Mouse (Mus musculus) hindbrain, embryonic 15.5 days (tissue): ENCODE measurements around the gene Mrps23. TPM values are rescaled to one million over a fixed set of nuclear protein-coding genes. Genes with fewer than 3 reads are reported as not detected.
A peak's percentile ranks its signal among the peaks of the same experiment; 100 is the strongest.

Experiments
- ATAC-seq: fragments of 200-750 bp; cut with Nextera tagmentation; 2 replicates; pipeline ENCODE4 v1.8.0; 2017; ENCODE audit warnings: low read depth, moderate number of reproducible peaks, moderate TSS enrichment; ENCODE audit not compliant: low FRiP score
- H3K27ac ChIP-seq: fragments of 300-500 bp; sonication (generic); replicated peaks from 2 replicates; pipeline ENCODE4 v1.5.1; 2015; ENCODE audit warnings: mild to moderate bottlenecking, inconsistent platforms
- H3K27me3 ChIP-seq: fragments of 300-500 bp; sonication (generic); 2 replicates; pipeline ENCODE4 v1.6.1; 2015; ENCODE audit warnings: control low read depth, inconsistent platforms
- H3K36me3 ChIP-seq: fragments of 300-500 bp; sonication (generic); 2 replicates; pipeline ENCODE4 v1.6.1; 2015; ENCODE audit warnings: control low read depth, inconsistent platforms
- H3K4me1 ChIP-seq: fragments of 300-500 bp; sonication (generic); replicated peaks from 2 replicates; pipeline ENCODE4 v1.6.1; 2015; ENCODE audit warnings: control low read depth, inconsistent platforms
- H3K4me2 ChIP-seq: fragments of 300-500 bp; sonication (generic); 2 replicates; pipeline ENCODE4 v1.6.1; 2015; ENCODE audit warnings: moderate library complexity, mild to moderate bottlenecking, inconsistent platforms
- H3K4me3 ChIP-seq: fragments of 300-500 bp; sonication (generic); 2 replicates; pipeline ENCODE4 v1.5.1; 2015; ENCODE audit warnings: mild to moderate bottlenecking, inconsistent platforms
- H3K9ac ChIP-seq: fragments of 300-500 bp; sonication (generic); 2 replicates; pipeline ENCODE4 v1.6.1; 2015; ENCODE audit warnings: inconsistent platforms
- H3K9me3 ChIP-seq: fragments of 300-500 bp; sonication (generic); 2 replicates; pipeline ENCODE4 v1.6.1; 2016; ENCODE audit warnings: control low read depth, inconsistent platforms
- WGBS: fragments of 180-500 bp; shearing (Covaris S2); methylation state at CpG from one replicate; pipeline ENCODE4 v1.1.7; 2015; 5-methylcytosine and 5-hydroxymethylcytosine counted together
- polyA plus RNA-seq: library from polyadenylated mRNA; unstranded; fragments of >200 nt; fragmentation: Nextera tagmentation; extraction: Ambion mirVana; gene quantifications from 2 replicates; pipeline ENCODE4 v1.2.1, GENCODE M21; 2015

The Mrps23 gene
- polyA plus RNA-seq, 1 experiment from 2014 or later: 61.7 TPM

DNA sequence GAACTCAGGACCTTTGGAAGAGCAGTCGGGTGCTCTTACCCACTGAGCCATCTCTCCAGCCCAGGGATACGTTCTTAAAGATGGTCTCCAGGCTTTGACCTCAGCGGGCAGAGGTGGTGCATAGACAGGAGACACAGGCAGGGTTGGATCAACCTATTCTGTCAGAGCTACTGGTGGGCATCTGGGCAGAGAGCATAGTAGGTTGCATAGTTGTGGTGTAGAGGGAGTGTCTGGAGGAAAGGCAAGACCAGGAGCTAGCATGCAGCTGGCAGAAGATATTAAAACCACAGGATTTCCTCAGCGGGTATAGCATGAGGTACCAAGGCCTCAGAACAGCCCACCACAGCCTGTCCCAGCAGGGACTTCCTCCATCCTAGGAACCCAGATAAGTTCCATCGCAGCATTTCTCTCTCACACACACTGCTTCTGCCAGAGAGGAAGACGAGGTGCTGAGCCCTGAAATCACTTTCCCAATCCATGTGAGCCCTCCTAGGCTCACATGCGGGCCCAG is 39.9 kb upstream of the Mrps23 start:
- Histone ChIP-seq H3K36me3 (no peaks in the 10 kb centered on the region), H3K9ac (0 out of 2 replicates have a peak overlapping the region, but pooled peaks have one; percentile 27), H3K27ac (0 out of 2 replicates have a peak overlapping the region, but pooled peaks have one; percentile 42), H3K9me3 (no peaks in the 10 kb centered on the region), H3K4me2 (no peak overlapping the region), H3K4me3 (no peak overlapping the region), H3K4me1 (peaks cover 47% of the 10 kb centered on the region), H3K27me3 (no peaks in the 10 kb centered on the region)
- WGBS: 80% methylated on average over 7 of the region's 7 CpGs
- no peak for ATAC-seq

DNA sequence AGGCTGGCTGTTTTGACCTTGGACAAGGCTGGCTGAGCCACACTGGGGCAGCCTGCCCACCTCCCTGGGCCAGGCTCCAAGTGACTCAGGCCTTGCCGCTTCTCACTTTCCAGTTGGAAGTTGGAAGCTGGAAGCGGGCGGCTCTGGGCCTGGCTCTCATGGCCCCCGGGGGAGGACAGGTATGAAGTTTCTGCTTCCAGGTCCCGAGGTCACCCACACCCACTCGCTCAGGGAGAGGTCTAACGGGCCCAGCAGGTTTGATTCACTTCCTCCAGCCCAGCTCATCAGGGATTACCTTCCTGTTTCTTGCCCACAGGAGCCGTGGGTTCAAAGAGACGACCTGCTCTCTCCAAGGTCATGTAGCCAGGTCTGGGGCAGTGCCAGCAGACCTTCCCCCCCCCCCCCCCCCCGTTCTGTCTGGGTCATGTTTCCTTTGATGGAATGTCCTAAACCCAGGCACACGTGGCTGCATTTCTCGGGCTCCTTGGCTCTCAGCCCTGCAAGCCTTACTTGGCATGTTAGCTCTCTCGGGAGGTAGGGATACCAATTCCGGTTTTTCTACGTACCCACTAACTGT is 39.3 kb upstream of the Mrps23 start:
- ATAC-seq: no peak
- H3K9me3 ChIP-seq: no peaks in the 10 kb centered on the region
- no peak overlapping the region for H3K4me2 ChIP-seq
- H3K36me3 ChIP-seq: no peaks in the 10 kb centered on the region
- H3K27me3 ChIP-seq: no peaks in the 10 kb centered on the region
- H3K27ac ChIP-seq: 0 out of 2 replicates have a peak overlapping the region, but pooled peaks have one; percentile 42
- 0 out of 2 replicates have a peak overlapping the region, but pooled peaks have one; percentile 27 for H3K9ac ChIP-seq
- peaks cover 47% of the 10 kb centered on the region for H3K4me1 ChIP-seq
- 54% methylated on average over 15 of the region's 15 CpGs for WGBS
- H3K4me3 ChIP-seq: no peak overlapping the region

GRCm38 (mm10) chr11:88165683-88166364 is 38.4 kb upstream of the Mrps23 start:
- no peak overlapping the region for H3K4me2 ChIP-seq
- H3K4me1 ChIP-seq: peaks cover 38% of the 10 kb centered on the region
- no peaks in the 10 kb centered on the region for H3K9me3 ChIP-seq
- H3K4me3 ChIP-seq: no peak overlapping the region
- no peak overlapping the region for H3K9ac ChIP-seq
- H3K36me3 ChIP-seq: no peaks in the 10 kb centered on the region
- peak overlapping the region; percentile 7; the same call in 1 of the 2 replicates for H3K27ac ChIP-seq
- WGBS: 67% methylated on average over 10 of the region's 10 CpGs
- ATAC-seq: no peak
- H3K27me3 ChIP-seq: no peaks in the 10 kb centered on the region

DNA sequence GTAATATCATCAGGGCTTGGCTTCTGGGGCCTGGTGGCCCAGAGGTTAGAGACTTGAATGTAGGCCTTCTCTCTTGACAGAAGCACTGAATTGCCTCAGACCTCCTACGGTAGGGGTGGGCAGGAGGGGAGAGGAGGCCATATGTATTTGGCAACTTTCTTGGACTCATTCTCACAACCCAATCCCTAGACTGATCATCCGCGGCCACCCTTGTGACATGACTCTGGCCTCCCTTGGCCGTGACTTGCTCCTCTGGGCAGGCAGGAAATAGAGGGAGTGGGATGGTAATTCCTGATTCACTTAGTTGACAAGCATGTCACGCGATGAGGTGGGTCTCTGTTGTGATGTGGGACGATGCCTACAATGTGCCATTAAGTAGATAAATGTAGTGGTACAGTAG is 37.7 kb upstream of the Mrps23 start:
- Histone ChIP-seq H3K36me3 (no peaks in the 10 kb centered on the region), H3K4me2 (no peak overlapping the region), H3K4me3 (no peak overlapping the region), H3K27ac (no peak overlapping the region), H3K27me3 (no peaks in the 10 kb centered on the region), H3K9ac (no peak overlapping the region), H3K9me3 (no peaks in the 10 kb centered on the region), H3K4me1 (peaks cover 33% of the 10 kb centered on the region)
- WGBS: 87% methylated on average over 7 of the region's 7 CpGs
- ATAC-seq: no peak

DNA sequence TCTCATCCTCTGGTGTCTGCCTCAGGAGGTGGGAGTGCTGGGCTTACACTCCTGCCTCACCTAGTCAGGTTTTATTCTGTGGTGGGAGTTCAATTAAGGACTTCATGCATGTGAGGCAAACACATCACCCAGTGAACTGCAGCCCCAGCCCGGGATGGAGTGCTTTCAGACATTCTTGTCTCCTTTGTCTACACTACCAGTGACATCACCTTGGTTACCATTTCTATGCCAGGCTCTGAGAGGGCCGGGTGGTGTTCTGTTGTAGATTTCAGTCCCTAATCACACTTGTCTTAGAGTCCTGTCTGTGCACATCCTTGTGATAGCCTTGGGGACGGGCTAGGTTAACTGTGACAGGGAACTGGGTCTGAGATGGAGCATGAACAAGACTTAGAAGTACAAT is 35.6 kb upstream of the Mrps23 start:
- WGBS: 25% methylated on average over 3 of the region's 3 CpGs
- Histone ChIP-seq H3K9me3 (no peaks in the 10 kb centered on the region), H3K36me3 (no peaks in the 10 kb centered on the region), H3K27me3 (no peaks in the 10 kb centered on the region), H3K27ac (no peak overlapping the region), H3K9ac (no peak overlapping the region), H3K4me3 (no peak overlapping the region), H3K4me1 (peaks cover 43% of the 10 kb centered on the region), H3K4me2 (no peak overlapping the region)
- ATAC-seq: no peak

DNA sequence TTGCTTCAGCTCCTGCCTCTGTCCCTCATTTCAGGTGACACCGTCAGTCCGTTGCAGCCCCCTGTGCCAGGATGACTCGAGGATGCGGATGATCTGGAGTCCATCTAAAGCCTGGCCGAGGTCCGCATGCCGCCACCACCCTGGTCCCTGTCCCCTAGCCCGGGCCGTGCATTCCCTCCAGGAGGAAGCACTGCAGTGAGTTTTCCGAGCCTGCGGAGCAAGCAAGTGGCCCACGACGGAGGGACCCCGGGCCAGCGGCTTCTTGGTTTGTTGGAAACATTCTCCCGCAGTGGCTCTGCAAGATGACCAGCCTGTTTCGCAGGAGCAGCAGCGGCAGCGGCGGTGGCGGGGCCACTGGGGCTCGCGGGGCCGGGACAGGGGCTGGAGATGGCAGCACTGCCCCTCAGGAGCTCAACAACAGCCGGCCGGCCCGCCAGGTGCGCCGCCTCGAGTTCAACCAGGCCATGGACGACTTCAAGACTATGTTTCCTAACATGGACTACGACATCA is 34.6 kb upstream of the Mrps23 start:
- ATAC-seq: no peak
- 26% methylated on average over 32 of the region's 32 CpGs for WGBS
- Histone ChIP-seq H3K9ac (no peak overlapping the region), H3K4me3 (no peak overlapping the region), H3K4me2 (no peak overlapping the region), H3K27me3 (no peaks in the 10 kb centered on the region), H3K9me3 (no peaks in the 10 kb centered on the region), H3K36me3 (no peaks in the 10 kb centered on the region), H3K27ac (no peak overlapping the region), H3K4me1 (peaks cover 43% of the 10 kb centered on the region)

- peaks cover 36% of the 10 kb centered on the region for H3K4me1 ChIP-seq
- H3K36me3 ChIP-seq: no peaks in the 10 kb centered on the region
- H3K4me2 ChIP-seq: no peak overlapping the region
- no peak for ATAC-seq
- H3K4me3 ChIP-seq: no peak overlapping the region
- H3K27ac ChIP-seq: no peak overlapping the region
- no peak overlapping the region for H3K9ac ChIP-seq
- H3K27me3 ChIP-seq: no peaks in the 10 kb centered on the region
- WGBS: 45% methylated on average over 3 of the region's 3 CpGs
- H3K9me3 ChIP-seq: no peaks in the 10 kb centered on the region
These were observed 33.6 kb upstream of the Mrps23 start for GRCm38 (mm10) chr11:88170606-88171005.

GRCm38 (mm10) chr11:88171876-88172442 is 32.2 kb upstream of the Mrps23 start:
- H3K27me3 ChIP-seq: no peaks in the 10 kb centered on the region
- H3K36me3 ChIP-seq: 0 out of 2 replicates have a peak, but pooled peaks cover 2% of the 10 kb centered on the region
- no peak for ATAC-seq
- H3K4me1 ChIP-seq: peaks cover 27% of the 10 kb centered on the region
- no peak overlapping the region for H3K4me2 ChIP-seq
- no peak overlapping the region for H3K9ac ChIP-seq
- no peak overlapping the region for H3K4me3 ChIP-seq
- peak overlapping the region; percentile 30; the same call in 1 of the 2 replicates for H3K27ac ChIP-seq
- no peaks in the 10 kb centered on the region for H3K9me3 ChIP-seq
- WGBS: 51% methylated on average over 15 of the region's 15 CpGs

DNA sequence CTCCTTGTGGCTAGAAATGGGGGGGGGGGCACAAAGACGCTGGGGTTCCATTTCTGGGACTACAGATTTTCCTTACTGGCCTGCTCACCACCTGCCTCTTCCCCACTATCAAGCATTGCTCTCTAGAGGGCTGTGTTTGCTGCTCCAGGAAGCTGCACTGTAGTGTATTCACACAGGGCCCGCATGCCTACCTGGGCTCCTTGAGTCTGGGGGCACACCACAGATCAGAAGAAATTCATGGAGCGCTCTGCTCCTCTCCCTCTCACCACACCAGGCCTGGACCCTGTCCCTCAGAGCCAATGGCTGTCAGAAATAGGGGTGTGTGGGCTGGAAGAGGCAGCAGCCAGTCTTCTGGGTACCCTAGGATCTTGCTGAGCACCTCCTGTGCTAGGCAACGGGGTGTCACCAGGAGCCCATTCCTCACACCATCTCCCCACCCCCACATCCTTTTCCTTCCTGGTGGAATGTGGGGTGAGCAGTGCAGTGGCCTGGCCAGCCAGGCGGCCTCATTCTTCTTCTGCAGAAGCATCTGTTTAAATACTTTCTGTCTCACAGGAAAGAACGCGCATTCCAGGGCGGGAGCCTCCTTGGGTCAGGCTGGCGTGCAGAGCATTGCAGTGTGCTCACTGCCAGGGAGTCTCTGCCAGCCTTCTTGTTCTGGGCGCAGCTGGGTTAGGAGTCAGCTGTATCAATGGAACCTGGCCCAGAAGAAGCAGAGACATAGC is 31.4 kb upstream of the Mrps23 start:
- H3K4me3 ChIP-seq: no peak overlapping the region
- peaks cover 6% of the 10 kb centered on the region; the same call in 1 of the 2 replicates for H3K36me3 ChIP-seq
- 27% methylated on average over 10 of the region's 10 CpGs for WGBS
- H3K4me1 ChIP-seq: peaks cover 27% of the 10 kb centered on the region
- H3K9me3 ChIP-seq: no peaks in the 10 kb centered on the region
- peak; percentile 65 for ATAC-seq
- no peaks in the 10 kb centered on the region for H3K27me3 ChIP-seq
- no peak overlapping the region for H3K4me2 ChIP-seq
- H3K27ac ChIP-seq: peak overlapping the region; percentile 42; the same call in 1 of the 2 replicates
- H3K9ac ChIP-seq: no peak overlapping the region

- WGBS: 25% methylated on average over 9 of the region's 9 CpGs
These were observed 30.7 kb upstream of the Mrps23 start for GRCm38 (mm10) chr11:88173386-88174025.

GRCm38 (mm10) chr11:88180467-88180958 is 23.7 kb upstream of the Mrps23 start:
- WGBS: 8% methylated on average over 6 of the region's 6 CpGs
- Histone ChIP-seq H3K4me1 (peaks cover 24% of the 10 kb centered on the region), H3K4me3 (no peak overlapping the region), H3K9ac (0 out of 2 replicates have a peak overlapping the region, but pooled peaks have one; percentile 1), H3K27me3 (no peaks in the 10 kb centered on the region), H3K27ac (peak overlapping the region; percentile 77), H3K4me2 (peak overlapping the region; percentile 8; the same call in 1 of the 2 replicates), H3K9me3 (no peaks in the 10 kb centered on the region), H3K36me3 (peaks cover 15% of the 10 kb centered on the region; the same call in 1 of the 2 replicates)
- ATAC-seq: peak; percentile 71

More at GRCm38 (mm10) chr11:88173386-88174025, 30.7 kb upstream of the Mrps23 start:
- Histone ChIP-seq H3K4me1 (peaks cover 27% of the 10 kb centered on the region), H3K9ac (no peak overlapping the region), H3K27me3 (no peaks in the 10 kb centered on the region), H3K36me3 (peaks cover 6% of the 10 kb centered on the region; the same call in 1 of the 2 replicates), H3K4me2 (no peak overlapping the region), H3K9me3 (no peaks in the 10 kb centered on the region), H3K27ac (0 out of 2 replicates have a peak overlapping the region, but pooled peaks have one; percentile 42), H3K4me3 (no peak overlapping the region)
- ATAC-seq: no peak
